19 mouse cellular contexts compared by ENCODE assay signal in the genomic region with DNA sequence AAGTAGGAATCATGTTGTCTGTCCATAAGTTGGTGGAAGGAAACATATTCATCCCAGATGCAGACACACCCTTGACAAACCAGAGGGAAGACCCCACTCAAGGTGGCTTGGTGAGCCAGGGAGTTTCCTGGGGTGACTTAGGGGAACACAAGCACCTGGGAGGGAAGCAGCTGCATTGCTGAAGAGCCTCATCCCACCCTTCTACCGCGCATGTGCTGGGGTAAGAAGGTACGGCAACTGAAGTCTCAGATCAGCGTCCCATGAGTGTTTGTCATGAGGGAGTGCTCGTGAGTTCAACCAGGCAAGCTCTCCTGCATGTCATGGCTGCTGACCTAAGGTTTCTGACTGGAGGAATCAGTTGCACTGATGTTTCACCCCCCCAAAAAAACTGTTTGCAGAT.
"Had no signal": no experiment of that assay in that cellular context is flagged by ENCODE, and none has a peak within 500 bp of the region (broad histone marks: within the 10 kb centered on the region; RNA-seq: fewer than 3 reads in every experiment).

No protein-coding gene starts in this region.

- H3K36me3 ChIP-seq: liver, embryonic 12.5 days; liver, embryonic 15.5 days; lung, embryonic 15.5 days had no signal

- H3K27ac ChIP-seq: intestine, embryonic 15.5 days; kidney, embryonic 15.5 days; limb, embryonic 10.5 days; limb, embryonic 13.5 days; liver, embryonic 12.5 days; liver, embryonic 15.5 days; lung, embryonic 15.5 days; neural tube, embryonic 12.5 days; neural tube, embryonic 15.5 days; stomach, postnatal 0 days had no signal

- H3K4me3 ChIP-seq: intestine, embryonic 15.5 days; kidney, embryonic 15.5 days; limb, embryonic 10.5 days; limb, embryonic 13.5 days; liver, embryonic 12.5 days; liver, embryonic 15.5 days; lung, embryonic 15.5 days; megakaryocyte, embryonic 14.5 days; neural tube, embryonic 12.5 days; neural tube, embryonic 15.5 days had no signal

- H3K4me1 ChIP-seq: liver, embryonic 12.5 days; liver, embryonic 15.5 days; megakaryocyte, embryonic 14.5 days had no signal

- H3K27me3 ChIP-seq: intestine, embryonic 15.5 days; kidney, embryonic 15.5 days; liver, embryonic 12.5 days; liver, embryonic 15.5 days; lung, embryonic 15.5 days; neural tube, embryonic 15.5 days had no signal

- DNase-seq: kidney, adult 11 months; kidney, adult 8-10 months; kidney, postnatal 10 days; liver; midbrain, embryonic 14.5 days; right cerebral cortex, adult 18-20 months; right cerebral cortex, postnatal 14 days; right cerebral cortex, postnatal 4 days had no signal
